Mouse (Mus musculus): ENCODE data around the gene Cfl1. TPM values are rescaled to one million over a fixed set of nuclear protein-coding genes. Genes with fewer than 3 reads are reported as not detected.

The Cfl1 gene
- total and polyA plus RNA-seq, 2 experiments from 2014 or later: 1,672 to 3,482 TPM

GRCm38 (mm10) chr19:5477004-5477667 is 13.1 kb upstream of the Cfl1 start:
- H3K4me1 ChIP-seq (ENCODE audit: insufficient read depth, low read length): peaks cover 14% of the 10 kb centered on the region
- H3K9me3 ChIP-seq (ENCODE audit: low read length): no peaks in the 10 kb centered on the region
- DNase-seq (ENCODE audit: low spot score) (no peak), ATAC-seq (ENCODE audit: low FRiP score) (no peak)
- no peak overlapping the region for H3K4me2 ChIP-seq (ENCODE audit: low read depth, low read length, poor library complexity, severe bottlenecking)
- no peak overlapping the region for H3K9ac ChIP-seq (replicated peaks; ENCODE audit: low read length, poor library complexity, severe bottlenecking)
- H3K36me3 ChIP-seq (ENCODE audit: insufficient read depth, low read length): peaks cover 28% of the 10 kb centered on the region
- no peak overlapping the region for H3K4me3 ChIP-seq (ENCODE audit: low read depth, low read length)
- 90% methylated on average over 10 of the region's 10 CpGs for WGBS
- H3K27me3 ChIP-seq (ENCODE audit: insufficient read depth, low read length): no peaks in the 10 kb centered on the region
- no peak for TF ChIP-seq CTCF (IDR thresholded peaks at IDR 0.05)
- no peak overlapping the region for H3K27ac ChIP-seq (ENCODE audit: low read depth, low read length)

DNA sequence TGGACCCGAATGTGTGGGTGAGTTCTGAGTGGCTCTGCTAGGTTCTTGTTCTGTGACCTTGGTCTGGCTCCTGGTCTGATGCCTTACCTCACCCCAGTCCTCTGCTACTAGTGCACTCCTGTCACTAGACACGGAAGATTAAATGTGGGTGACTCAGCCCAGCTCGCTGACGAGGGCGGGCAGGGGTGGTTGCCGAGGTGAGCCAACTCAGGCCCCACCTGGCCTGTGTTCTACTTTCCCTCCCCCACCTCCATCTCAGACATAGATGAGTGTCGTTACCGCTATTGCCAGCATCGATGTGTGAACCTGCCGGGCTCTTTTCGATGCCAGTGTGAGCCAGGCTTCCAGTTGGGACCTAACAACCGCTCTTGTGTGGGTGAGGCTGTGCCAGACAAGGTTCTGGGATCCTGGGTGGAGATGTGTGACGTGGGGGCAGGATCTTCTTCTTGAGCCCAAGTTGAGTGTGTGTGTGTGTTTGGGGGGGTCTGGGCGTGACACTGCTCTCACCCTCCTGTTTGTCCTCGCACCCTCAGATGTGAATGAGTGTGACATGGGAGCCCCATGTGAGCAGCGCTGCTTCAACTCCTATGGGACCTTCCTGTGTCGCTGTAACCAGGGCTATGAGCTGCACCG is 12.5 kb upstream of the Cfl1 start:
- Histone ChIP-seq H3K27ac (ENCODE audit: low read depth, low read length) (no peak overlapping the region), H3K9me3 (ENCODE audit: low read length) (no peaks in the 10 kb centered on the region), H3K4me2 (ENCODE audit: low read depth, low read length, poor library complexity, severe bottlenecking) (no peak overlapping the region), H3K4me1 (ENCODE audit: insufficient read depth, low read length) (peaks cover 14% of the 10 kb centered on the region), H3K4me3 (ENCODE audit: low read depth, low read length) (no peak overlapping the region), H3K36me3 (ENCODE audit: insufficient read depth, low read length) (peaks cover 30% of the 10 kb centered on the region), H3K27me3 (ENCODE audit: insufficient read depth, low read length) (no peaks in the 10 kb centered on the region), H3K9ac (replicated peaks; ENCODE audit: low read length, poor library complexity, severe bottlenecking) (no peak overlapping the region)
- ATAC-seq (ENCODE audit: low FRiP score): no peak
- no peak for TF ChIP-seq CTCF (IDR thresholded peaks at IDR 0.05)
- DNase-seq (ENCODE audit: low spot score): no peak
- WGBS: 93% methylated on average over 18 of the region's 18 CpGs

DNA sequence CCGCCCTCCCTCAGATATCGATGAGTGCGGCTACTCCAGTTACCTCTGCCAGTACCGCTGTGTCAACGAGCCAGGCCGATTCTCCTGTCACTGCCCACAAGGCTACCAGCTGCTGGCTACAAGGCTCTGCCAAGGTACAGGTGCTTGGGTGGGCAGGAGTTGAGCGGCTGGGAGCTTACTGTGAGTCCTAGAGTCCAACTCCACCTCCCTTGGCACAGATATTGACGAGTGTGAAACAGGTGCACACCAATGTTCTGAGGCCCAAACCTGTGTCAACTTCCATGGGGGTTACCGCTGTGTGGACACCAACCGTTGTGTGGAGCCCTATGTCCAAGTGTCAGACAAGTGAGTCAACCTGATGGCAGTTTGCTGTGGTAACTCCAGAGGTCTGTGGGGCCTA is 10.2 kb upstream of the Cfl1 start:
- Histone ChIP-seq H3K27me3 (ENCODE audit: insufficient read depth, low read length) (no peaks in the 10 kb centered on the region), H3K36me3 (ENCODE audit: insufficient read depth, low read length) (peaks cover 51% of the 10 kb centered on the region), H3K9ac (replicated peaks; ENCODE audit: low read length, poor library complexity, severe bottlenecking) (no peak overlapping the region), H3K4me1 (ENCODE audit: insufficient read depth, low read length) (peaks cover 9% of the 10 kb centered on the region), H3K9me3 (ENCODE audit: low read length) (no peaks in the 10 kb centered on the region), H3K27ac (ENCODE audit: low read depth, low read length) (no peak overlapping the region), H3K4me2 (ENCODE audit: low read depth, low read length, poor library complexity, severe bottlenecking) (no peak overlapping the region), H3K4me3 (ENCODE audit: low read depth, low read length) (no peak overlapping the region)
- ATAC-seq (ENCODE audit: low FRiP score) (no peak), DNase-seq (ENCODE audit: low spot score) (no peak)
- TF ChIP-seq CTCF (IDR thresholded peaks at IDR 0.05): no peak
- 91% methylated on average over 10 of the region's 10 CpGs for WGBS

- Histone ChIP-seq H3K4me3 (ENCODE audit: low read depth, low read length) (no peak overlapping the region), H3K9ac (replicated peaks; ENCODE audit: low read length, poor library complexity, severe bottlenecking) (no peak overlapping the region), H3K4me1 (ENCODE audit: insufficient read depth, low read length) (no peaks in the 10 kb centered on the region), H3K27ac (ENCODE audit: low read depth, low read length) (no peak overlapping the region), H3K9me3 (ENCODE audit: low read length) (no peaks in the 10 kb centered on the region), H3K4me2 (ENCODE audit: low read depth, low read length, poor library complexity, severe bottlenecking) (no peak overlapping the region), H3K27me3 (ENCODE audit: insufficient read depth, low read length) (no peaks in the 10 kb centered on the region), H3K36me3 (ENCODE audit: insufficient read depth, low read length) (peaks cover 61% of the 10 kb centered on the region)
- 96% methylated on average over 10 of the region's 10 CpGs for WGBS
- no peak for TF ChIP-seq CTCF (IDR thresholded peaks at IDR 0.05)
- DNase-seq (ENCODE audit: low spot score) (no peak), ATAC-seq (ENCODE audit: low FRiP score) (no peak)
Measured at GRCm38 (mm10) chr19:5481398-5481797, 8.9 kb upstream of the Cfl1 start.

- Histone ChIP-seq H3K4me1 (ENCODE audit: insufficient read depth, low read length) (peaks cover 3% of the 10 kb centered on the region; the same call in 1 of the 2 replicates), H3K27me3 (ENCODE audit: insufficient read depth, low read length) (no peaks in the 10 kb centered on the region), H3K9me3 (ENCODE audit: low read length) (no peaks in the 10 kb centered on the region), H3K27ac (ENCODE audit: low read depth, low read length) (no peak overlapping the region), H3K36me3 (ENCODE audit: insufficient read depth, low read length) (peaks cover 57% of the 10 kb centered on the region), H3K9ac (replicated peaks; ENCODE audit: low read length, poor library complexity, severe bottlenecking) (no peak overlapping the region), H3K4me2 (ENCODE audit: low read depth, low read length, poor library complexity, severe bottlenecking) (no peak overlapping the region), H3K4me3 (ENCODE audit: low read depth, low read length) (no peak overlapping the region)
- no peak for DNase-seq (ENCODE audit: low spot score)
- ATAC-seq (ENCODE audit: low FRiP score): no peak
- no peak for TF ChIP-seq CTCF (IDR thresholded peaks at IDR 0.05)
- 92% methylated on average over 19 of the region's 19 CpGs for WGBS
Measured at GRCm38 (mm10) chr19:5483386-5484359, 6.6 kb upstream of the Cfl1 start.
